Mouse (Mus musculus): ENCODE data around the gene Mgp. TPM values are rescaled to one million over a fixed set of nuclear protein-coding genes. Genes with fewer than 3 reads are reported as not detected.
"Not testable (repeated sequence)": the region's sequence is repeated elsewhere in the genome, so short reads cannot be mapped to it uniquely, and the experiment has no call there.

The Mgp gene
- polyA plus RNA-seq, 1 experiment, result 4.0 TPM

- TF ChIP-seq POLR2A (IDR thresholded peaks at IDR 0.05; ENCODE audit: borderline replicate concordance, low read depth, low read length) (no peak), CTCF (IDR thresholded peaks at IDR 0.05; ENCODE audit: low read depth, low read length) (no peak)
- Histone ChIP-seq H3K27ac (ENCODE audit: insufficient read depth, low read depth, low read length) (peak overlapping the region; percentile 38), H3K4me1 (ENCODE audit: control insufficient read depth, insufficient read depth, low read length) (peaks cover 41% of the 10 kb centered on the region), H3K4me3 (ENCODE audit: insufficient read depth, low read length) (no peak overlapping the region)
These were observed 24.9 kb upstream of the Mgp start for GRCm38 (mm10) chr6:136900369-136901009.

DNA sequence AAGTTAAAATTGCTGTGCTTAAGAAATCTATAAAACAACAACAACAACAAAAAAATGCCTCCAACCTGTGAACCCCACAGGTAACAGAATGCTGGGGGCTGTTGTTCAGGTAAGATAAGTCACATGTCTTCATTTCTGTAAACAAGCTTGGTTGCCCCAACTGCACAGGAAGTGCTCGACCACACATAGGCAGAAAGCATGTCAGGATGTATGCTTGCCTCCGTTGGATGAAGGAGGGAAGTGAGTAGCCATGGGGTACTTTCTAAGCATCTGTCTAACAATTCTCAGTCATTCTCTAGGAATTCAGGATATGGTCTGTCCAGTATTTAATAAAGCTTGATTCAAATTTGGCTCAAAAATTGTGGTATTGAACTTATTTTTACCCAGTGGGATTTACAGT is 23.3 kb upstream of the Mgp start:
- Histone ChIP-seq H3K4me3 (ENCODE audit: insufficient read depth, low read length) (no peak overlapping the region), H3K4me1 (ENCODE audit: control insufficient read depth, insufficient read depth, low read length) (peaks cover 37% of the 10 kb centered on the region), H3K27ac (ENCODE audit: insufficient read depth, low read depth, low read length) (no peak overlapping the region)
- TF ChIP-seq POLR2A (IDR thresholded peaks at IDR 0.05; ENCODE audit: borderline replicate concordance, low read depth, low read length), result no peak
- no peak for TF ChIP-seq CTCF (IDR thresholded peaks at IDR 0.05; ENCODE audit: low read depth, low read length)

DNA sequence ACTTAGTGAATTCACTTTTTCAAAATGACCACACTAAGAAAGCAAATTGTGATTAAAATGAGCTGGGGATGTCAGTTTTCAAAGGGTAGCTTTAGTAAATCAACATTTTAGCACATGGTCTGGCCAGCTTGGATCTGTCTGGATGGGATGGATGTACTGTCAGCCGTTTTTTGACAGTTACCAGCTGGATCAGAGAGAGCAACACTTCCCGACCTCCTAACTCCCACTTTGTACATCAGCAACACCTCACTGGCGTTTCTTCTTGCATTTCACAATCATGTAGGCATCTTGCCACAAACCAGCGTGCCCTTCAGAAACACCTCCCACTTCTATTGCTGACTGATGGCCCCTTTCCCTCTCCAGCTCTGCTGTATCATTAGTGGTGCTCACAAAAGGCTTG is 22.6 kb upstream of the Mgp start:
- Histone ChIP-seq H3K4me3 (ENCODE audit: insufficient read depth, low read length) (no peak overlapping the region), H3K4me1 (ENCODE audit: control insufficient read depth, insufficient read depth, low read length) (peaks cover 35% of the 10 kb centered on the region), H3K27ac (ENCODE audit: insufficient read depth, low read depth, low read length) (no peak overlapping the region)
- TF ChIP-seq POLR2A (IDR thresholded peaks at IDR 0.05; ENCODE audit: borderline replicate concordance, low read depth, low read length) (no peak), CTCF (IDR thresholded peaks at IDR 0.05; ENCODE audit: low read depth, low read length) (no peak)

DNA sequence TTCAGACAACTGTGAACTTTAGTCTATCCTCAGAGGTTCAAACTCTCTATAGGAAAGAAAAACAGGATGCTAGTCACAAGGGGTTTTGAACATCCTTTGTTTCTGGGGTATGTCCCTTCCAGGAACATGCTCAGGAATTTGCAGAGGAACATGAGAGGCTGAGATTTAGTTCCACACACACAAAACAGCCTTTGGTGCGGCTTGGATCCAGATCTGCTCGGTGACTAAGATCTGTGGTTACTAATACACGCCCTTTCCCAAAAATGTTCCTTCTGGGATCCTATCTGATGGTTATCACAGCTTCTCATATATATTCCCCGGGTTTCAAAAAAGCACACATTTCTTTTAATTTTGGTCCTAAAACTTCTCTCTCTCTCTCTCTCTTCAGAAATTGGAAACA is 22.2 kb upstream of the Mgp start:
- no peak for TF ChIP-seq CTCF (IDR thresholded peaks at IDR 0.05; ENCODE audit: low read depth, low read length)
- TF ChIP-seq POLR2A (IDR thresholded peaks at IDR 0.05; ENCODE audit: borderline replicate concordance, low read depth, low read length), result no peak
- peaks cover 36% of the 10 kb centered on the region for H3K4me1 ChIP-seq (ENCODE audit: control insufficient read depth, insufficient read depth, low read length)
- H3K4me3 ChIP-seq (ENCODE audit: insufficient read depth, low read length), result no peak overlapping the region
- no peak overlapping the region for H3K27ac ChIP-seq (ENCODE audit: insufficient read depth, low read depth, low read length)

GRCm38 (mm10) chr6:136894532-136895339 is 19.1 kb upstream of the Mgp start:
- no peak overlapping the region for H3K27ac ChIP-seq (ENCODE audit: insufficient read depth, low read depth, low read length)

GRCm38 (mm10) chr6:136892002-136892401 is 16.4 kb upstream of the Mgp start:
- peaks cover 19% of the 10 kb centered on the region for H3K4me1 ChIP-seq (ENCODE audit: control insufficient read depth, insufficient read depth, low read length)
- TF ChIP-seq POLR2A (IDR thresholded peaks at IDR 0.05; ENCODE audit: borderline replicate concordance, low read depth, low read length) (no peak), CTCF (IDR thresholded peaks at IDR 0.05; ENCODE audit: low read depth, low read length) (no peak)
- no peak overlapping the region for H3K4me3 ChIP-seq (ENCODE audit: insufficient read depth, low read length)
- H3K27ac ChIP-seq (ENCODE audit: insufficient read depth, low read depth, low read length), result no peak overlapping the region

More at GRCm38 (mm10) chr6:136894532-136895339, 19.1 kb upstream of the Mgp start:
- no peak overlapping the region for H3K4me3 ChIP-seq (ENCODE audit: insufficient read depth, low read length)
- H3K4me1 ChIP-seq (ENCODE audit: control insufficient read depth, insufficient read depth, low read length), result peaks cover 30% of the 10 kb centered on the region
- TF ChIP-seq CTCF (IDR thresholded peaks at IDR 0.05; ENCODE audit: low read depth, low read length) (no peak), POLR2A (IDR thresholded peaks at IDR 0.05; ENCODE audit: borderline replicate concordance, low read depth, low read length) (no peak)

GRCm38 (mm10) chr6:136889554-136889953 is 13.9 kb upstream of the Mgp start:
- Histone ChIP-seq H3K27ac (ENCODE audit: insufficient read depth, low read depth, low read length) (no peak overlapping the region), H3K4me3 (ENCODE audit: insufficient read depth, low read length) (no peak overlapping the region), H3K4me1 (ENCODE audit: control insufficient read depth, insufficient read depth, low read length) (peaks cover 18% of the 10 kb centered on the region)
- TF ChIP-seq CTCF (IDR thresholded peaks at IDR 0.05; ENCODE audit: low read depth, low read length) (no peak), POLR2A (IDR thresholded peaks at IDR 0.05; ENCODE audit: borderline replicate concordance, low read depth, low read length) (no peak)

GRCm38 (mm10) chr6:136889067-136889466 is 13.4 kb upstream of the Mgp start:
- H3K4me3 ChIP-seq (ENCODE audit: insufficient read depth, low read length), result no peak overlapping the region
- no peak overlapping the region for H3K27ac ChIP-seq (ENCODE audit: insufficient read depth, low read depth, low read length)
- TF ChIP-seq CTCF (IDR thresholded peaks at IDR 0.05; ENCODE audit: low read depth, low read length), result no peak
- TF ChIP-seq POLR2A (IDR thresholded peaks at IDR 0.05; ENCODE audit: borderline replicate concordance, low read depth, low read length), result no peak
- peaks cover 15% of the 10 kb centered on the region for H3K4me1 ChIP-seq (ENCODE audit: control insufficient read depth, insufficient read depth, low read length)

GRCm38 (mm10) chr6:136887854-136888253 is 12.2 kb upstream of the Mgp start:
- H3K27ac ChIP-seq (ENCODE audit: insufficient read depth, low read depth, low read length), result no peak overlapping the region

GRCm38 (mm10) chr6:136884766-136885165 is 9.1 kb upstream of the Mgp start:
- H3K4me3 ChIP-seq (ENCODE audit: insufficient read depth, low read length); H3K4me1 ChIP-seq (ENCODE audit: control insufficient read depth, insufficient read depth, low read length); H3K27ac ChIP-seq (ENCODE audit: insufficient read depth, low read depth, low read length): not testable (repeated sequence)

More at GRCm38 (mm10) chr6:136887854-136888253, 12.2 kb upstream of the Mgp start:
- TF ChIP-seq CTCF (IDR thresholded peaks at IDR 0.05; ENCODE audit: low read depth, low read length), result no peak
- TF ChIP-seq POLR2A (IDR thresholded peaks at IDR 0.05; ENCODE audit: borderline replicate concordance, low read depth, low read length), result no peak
- Histone ChIP-seq H3K4me1 (ENCODE audit: control insufficient read depth, insufficient read depth, low read length) (peaks cover 7% of the 10 kb centered on the region), H3K4me3 (ENCODE audit: insufficient read depth, low read length) (no peak overlapping the region)

Measured in bone marrow macrophage, adult 2 months (primary cell).